Mouse (Mus musculus) MN1 (cell line): ENCODE measurements around the gene Fbxo9.

Experiments used
- DNase-seq: peaks from one replicate; pipeline ENCODE4 v3.0.0-alpha.2; 2016; ENCODE audit warnings: low spot score

Fbxo9 gene

DNA sequence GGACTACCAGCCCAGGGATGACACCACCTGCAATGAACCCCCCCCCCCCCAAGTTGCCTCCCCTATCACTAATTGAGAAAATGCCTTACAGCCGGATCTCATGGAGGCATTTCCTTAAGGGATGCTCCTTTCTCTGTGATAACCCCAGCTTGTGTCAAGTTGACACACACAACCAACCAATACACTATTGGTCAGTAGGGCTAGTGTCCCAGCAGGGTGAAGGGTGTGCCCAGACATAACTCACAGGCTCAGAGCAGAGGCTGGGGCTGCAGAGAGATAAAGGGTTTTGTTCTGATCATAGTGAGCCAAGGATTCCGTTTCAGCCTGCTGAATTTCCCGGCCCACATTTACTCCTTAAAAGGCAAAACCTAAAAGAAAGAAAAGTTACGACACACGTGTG is 38.4 kb downstream of the Fbxo9 start:
- no peak for DNase-seq

DNA sequence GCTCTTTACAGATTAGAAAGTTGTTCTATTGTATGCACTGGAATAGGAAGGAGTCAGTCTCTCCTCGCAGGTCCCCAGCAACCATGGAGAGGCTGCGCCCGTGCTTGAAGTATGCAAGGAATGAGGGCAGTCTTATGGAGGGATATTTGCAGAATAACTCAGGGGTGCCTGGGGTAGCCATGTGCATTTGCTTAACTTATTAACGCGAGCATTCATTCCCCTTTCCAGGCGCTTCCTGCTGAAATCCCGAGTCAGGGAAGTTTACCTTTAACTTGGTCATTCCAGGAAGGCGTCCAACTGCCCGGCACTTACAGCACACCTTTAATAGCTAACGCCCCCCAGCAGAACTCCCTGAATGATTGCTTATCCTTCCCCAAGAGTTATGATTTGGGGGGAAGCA is 44.7 kb downstream of the Fbxo9 start:
- no peak for DNase-seq

DNA sequence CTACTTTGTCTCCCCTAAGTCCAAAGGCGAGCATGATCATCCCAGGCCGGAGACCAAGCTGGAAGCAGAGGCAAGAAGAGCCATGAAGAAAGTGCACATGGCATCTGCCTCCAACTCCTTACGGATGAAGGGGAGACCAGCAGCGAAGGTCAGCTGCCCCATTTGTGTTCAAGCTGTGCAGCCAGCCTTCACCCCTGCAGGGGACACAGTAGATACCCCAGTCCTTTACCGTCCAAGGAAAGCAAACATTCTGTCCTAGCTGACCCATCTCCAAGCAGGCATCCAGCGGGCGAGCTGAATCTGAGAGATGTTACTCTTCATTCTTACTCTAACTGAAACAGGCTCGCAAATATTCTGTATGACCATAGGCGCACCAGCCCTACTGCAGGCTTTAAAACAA is 46.5 kb downstream of the Fbxo9 start:
- no peak for DNase-seq

DNA sequence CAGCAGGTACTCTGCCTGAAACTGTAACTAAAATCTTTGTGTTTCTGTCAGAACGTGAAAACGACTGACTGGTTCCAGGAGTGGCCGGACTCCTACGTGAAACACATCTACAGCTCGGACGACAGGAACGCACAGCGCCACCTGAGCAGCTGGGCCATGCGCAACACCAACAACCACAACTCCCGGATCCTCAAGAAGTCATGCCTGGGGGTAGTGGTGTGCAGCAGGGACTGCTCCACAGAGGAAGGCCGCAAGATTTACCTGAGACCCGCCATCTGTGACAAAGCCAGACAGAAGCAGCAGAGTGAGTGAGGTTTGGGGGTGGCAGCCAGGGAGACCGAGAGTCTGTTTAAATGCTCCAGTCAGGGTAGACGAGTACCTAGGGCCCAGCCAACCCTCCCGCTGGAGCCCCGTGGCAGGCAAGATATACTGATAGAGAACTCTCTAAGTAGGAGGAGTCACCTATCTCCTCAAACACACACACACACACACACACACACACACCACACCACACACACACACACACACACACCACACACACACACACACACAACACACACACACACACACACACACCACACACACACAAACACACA is 49.2 kb downstream of the Fbxo9 start:
- DNase-seq = no peak

DNA sequence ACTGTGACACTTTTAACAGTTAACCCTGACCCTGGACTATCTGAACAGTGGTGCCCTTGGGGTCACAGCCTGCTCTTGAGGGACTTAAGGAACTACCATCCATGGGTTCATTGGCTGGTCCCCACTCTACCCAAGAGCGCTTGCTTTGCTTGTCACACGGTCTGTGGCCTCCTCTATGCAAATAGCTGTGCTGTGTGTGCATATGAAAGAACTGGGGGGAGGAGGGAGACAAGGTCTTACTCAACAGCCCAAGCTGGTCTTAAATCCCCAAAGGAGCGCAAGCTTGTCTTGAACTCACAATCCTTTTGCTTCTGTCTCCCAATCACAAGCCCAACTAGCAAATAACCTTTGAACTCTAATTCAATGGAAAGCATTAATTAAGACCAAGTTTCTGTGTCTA is 54.6 kb downstream of the Fbxo9 start:
- no peak for DNase-seq

DNA sequence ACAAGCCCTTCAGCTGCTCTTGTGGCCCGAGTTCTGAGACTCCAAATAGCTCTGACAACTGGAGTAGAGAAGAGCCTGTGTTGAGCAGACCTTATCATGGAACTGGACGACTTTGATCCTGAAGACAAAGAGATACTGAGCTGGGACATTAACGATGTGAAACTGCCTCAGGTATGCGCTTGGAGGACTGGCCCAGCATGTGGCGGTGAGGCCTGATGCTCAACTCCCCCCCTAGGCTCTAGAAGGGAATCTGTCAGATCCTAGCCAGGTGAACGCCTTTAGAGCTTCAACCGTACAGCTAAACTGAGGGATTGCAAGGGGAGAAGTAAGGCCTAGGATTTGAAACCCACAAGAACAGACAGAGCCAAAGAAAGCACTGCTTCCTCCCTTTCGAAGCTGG is 55.0 kb downstream of the Fbxo9 start:
- DNase-seq = no peak

DNA sequence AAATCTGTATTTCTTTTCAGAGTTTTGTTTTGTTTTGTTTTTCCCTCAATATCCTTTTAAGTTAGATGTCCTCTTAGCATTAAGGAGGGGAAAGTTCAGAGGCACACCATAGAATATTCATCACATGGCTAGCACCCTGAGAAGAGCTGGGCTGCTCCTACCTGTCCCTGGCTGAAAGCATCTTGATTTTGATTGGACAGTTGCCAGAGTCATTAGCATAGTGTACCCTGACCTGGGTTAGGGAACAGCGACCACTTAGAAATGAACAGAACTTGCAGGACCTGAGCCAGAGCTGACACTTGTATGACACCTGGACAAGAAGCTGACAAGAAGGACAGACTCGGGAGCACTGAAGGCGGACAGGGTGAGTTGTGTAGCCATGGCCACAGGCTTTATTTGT is 57.2 kb downstream of the Fbxo9 start, which contains the start of gene Gcm1:
Gene Gcm1, plus strand, starts transcription at position 248 of the 400 bp plus-strand sequence.
- no peak for DNase-seq

DNA sequence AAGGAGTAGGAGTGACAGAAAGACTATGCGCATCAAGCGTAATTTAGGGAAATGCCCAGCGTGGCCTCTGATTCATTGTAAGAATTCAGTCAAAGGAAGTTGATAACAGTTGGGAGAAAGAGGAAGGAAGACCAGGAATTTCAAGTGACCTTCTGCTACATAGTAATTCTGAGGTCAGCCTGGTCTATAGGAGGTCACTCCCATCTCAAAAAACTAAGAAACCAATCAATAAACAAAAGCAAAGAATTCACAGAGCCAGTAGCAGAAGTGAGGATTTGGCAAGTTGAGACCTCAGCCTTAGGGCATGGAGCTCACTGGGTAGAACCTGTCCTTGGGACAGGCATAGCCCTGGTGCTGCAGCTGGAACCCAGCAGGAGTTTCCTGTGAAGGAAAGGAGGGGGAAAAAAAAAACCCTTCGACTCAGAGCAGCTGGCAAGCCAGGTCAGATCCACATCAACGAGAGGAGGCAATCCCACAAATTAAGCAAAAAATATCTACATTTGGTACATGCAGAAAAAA is 58.4 kb downstream of the Fbxo9 start:
- DNase-seq = no peak

DNA sequence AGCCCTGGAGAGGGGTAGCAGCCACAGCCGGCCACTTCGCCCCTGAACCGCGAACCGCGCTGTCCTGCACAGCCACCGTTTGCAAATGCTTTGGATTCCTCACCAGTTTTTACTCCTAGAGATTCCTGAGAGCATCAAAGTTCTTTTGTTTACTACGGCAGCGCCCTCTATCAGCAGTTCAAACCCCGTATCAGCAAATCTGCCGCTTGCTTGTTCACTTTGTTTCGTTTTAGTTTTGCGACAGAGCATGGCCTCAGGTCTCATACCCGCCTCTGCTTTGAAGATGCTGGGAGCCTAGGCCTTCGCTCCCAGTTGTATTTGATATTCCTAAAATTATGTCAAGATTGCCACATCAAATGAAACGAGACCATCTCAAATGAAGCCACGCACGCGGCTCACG is 62.1 kb downstream of the Fbxo9 start:
- no peak for DNase-seq

DNA sequence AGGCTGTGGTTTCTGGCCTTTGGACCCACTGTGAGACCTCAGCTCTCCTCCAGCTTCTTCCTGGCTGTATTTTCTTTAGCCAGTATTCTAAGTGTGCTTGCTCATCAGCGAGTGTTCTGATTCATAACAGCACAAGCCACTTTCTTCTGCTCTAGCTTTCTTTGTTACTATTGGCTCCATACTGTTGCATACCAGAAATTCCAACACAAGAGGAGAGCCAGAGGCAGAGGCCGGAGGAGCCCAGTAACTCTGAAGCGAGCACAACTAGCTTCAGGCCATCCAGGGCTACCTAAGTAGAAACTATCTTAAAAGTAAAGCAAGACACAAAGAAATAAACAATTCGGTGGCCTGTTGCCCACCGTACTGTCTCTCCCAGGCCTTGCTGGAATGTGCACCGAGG is 63.7 kb downstream of the Fbxo9 start:
- DNase-seq = no peak

DNA sequence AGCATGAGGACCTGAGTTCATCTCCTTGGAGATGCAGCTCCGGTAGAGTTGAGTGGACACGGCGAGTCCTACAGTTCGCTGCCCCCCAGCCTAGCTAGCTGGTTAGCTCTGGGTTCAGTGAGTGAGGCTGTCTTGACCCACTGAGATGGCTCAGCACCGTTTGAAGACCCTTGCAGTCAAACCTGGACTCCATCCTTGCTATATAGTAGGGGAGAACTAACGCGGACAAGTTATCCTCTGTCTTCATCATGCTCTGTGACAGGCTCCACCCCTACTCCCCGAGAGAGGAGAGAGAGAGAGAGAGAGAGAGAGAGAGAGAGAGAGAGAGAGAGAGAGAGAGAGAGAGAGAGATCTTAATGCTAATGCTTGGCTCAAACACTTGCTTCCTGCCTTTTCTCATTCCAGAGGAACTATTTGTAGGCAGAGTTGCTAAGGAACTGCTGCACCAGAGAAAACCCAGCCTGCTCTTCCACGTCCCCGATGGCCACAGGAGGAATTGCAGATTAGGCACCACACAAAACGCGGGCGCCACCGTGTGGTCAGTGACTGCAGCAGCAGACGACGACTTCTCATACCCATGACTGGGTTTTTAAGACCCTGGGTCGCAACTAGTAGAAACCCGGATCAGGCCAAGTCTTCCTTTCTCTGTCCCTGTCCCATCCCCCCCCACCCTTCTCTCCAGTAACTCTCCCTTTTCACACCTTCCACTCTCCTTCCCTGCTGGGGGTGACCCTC is 69.9 kb downstream of the Fbxo9 start:
- DNase-seq = peak; percentile 87

DNA sequence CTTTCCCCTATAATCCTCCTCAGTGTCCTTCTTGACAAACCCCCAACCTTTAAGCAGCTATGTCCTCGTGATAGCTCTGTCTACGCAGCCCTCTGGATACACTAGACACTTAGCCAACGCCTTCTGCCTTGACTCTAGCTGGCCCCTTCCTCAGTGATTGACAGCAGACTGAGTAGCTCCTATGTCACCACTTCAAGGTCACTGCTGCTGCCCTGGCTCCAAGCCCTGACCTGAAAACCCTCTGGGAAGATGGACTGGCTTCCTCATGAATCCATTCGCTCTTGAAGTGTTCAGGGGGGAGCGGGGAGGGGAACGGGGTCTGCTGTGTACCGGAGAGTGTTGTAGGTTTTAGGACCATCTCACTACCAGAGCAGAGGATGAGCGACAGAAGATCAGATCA is 73.0 kb downstream of the Fbxo9 start:
- DNase-seq = no peak

DNA sequence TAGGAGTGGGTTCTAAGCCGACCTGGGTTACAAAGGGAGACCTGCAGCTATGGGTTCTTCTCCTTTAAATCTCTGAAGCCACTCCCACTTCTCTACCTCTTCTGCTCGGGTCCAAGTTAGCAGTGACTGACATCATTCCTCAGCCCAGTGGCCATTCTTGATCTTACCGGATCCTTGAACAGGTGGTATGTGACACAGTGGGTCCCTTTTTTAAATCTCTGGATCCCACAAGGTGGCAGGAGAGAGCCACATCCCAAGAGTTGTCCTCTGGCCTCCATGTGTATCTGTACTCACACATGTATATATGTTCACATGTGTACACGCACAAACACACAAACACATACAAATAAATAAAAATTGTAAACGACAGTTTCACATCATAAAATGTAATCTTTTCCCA is 73.6 kb downstream of the Fbxo9 start:
- DNase-seq = no peak

DNA sequence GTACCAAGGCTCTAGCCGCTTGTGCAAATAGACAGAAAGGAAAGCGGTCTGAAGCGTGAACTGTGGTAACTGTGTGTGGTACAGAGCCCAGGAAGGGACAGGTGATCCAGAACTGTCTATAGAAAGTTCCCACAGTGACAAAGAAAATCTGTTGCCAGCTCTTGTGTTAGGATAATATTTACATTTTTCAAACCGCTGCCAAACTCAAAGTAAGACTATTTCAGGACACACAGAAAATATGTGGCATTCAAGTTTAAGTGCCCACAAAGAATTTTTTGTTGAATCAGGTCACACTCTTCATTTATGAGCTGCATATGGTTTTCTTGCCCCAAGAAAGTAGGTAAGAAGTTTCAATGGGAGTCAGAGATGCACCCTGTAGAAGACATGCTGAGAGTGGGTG is 75.9 kb downstream of the Fbxo9 start:
- no peak for DNase-seq
